9 mouse cellular contexts compared by ENCODE assay signal in genomic region chr11:30024261-30025071, GRCm38 (mm10). TPM values are rescaled to one million over a fixed set of nuclear protein-coding genes. Genes with fewer than 3 reads are reported as not detected.
DNase-seq lines count a peak whose midpoint lies in the region; ATAC-seq and TF ChIP-seq lines count a peak whose summit lies in the region.
"Had no signal": no experiment of that assay in that cellular context is flagged by ENCODE, and none has a peak within 500 bp of the region (broad histone marks: within the 10 kb centered on the region; RNA-seq: fewer than 3 reads in every experiment).

No protein-coding gene starts in this region.

- H3K79me2 ChIP-seq in heart, adult 2 months (replicated peaks; ENCODE audit: control insufficient read depth, insufficient read depth, low read length), result no peaks in the 10 kb centered on the region

- peaks cover 33% of the 10 kb centered on the region for H3K27me3 ChIP-seq in embryonic facial prominence, embryonic 10.5 days (replicated peaks; ENCODE audit: low read depth, poor library complexity, severe bottlenecking)
- H3K27me3 ChIP-seq in heart, adult 2 months (ENCODE audit: control insufficient read depth, insufficient read depth, low read length), result no peaks in the 10 kb centered on the region
- peaks cover 30% of the 10 kb centered on the region for H3K27me3 ChIP-seq in limb, embryonic 12.5 days
- H3K27me3 ChIP-seq in midbrain, embryonic 10.5 days (ENCODE audit: low read depth, poor library complexity, severe bottlenecking), result peaks cover 31% of the 10 kb centered on the region
- peaks cover 17% of the 10 kb centered on the region for H3K27me3 ChIP-seq in stomach, embryonic 15.5 days (replicated peaks)

- H3K9ac ChIP-seq in heart, adult 2 months (ENCODE audit: low read depth, low read length), result peak overlapping the region; percentile 90
- H3K9ac ChIP-seq in limb, embryonic 12.5 days (replicated peaks), result peak overlapping the region; percentile 51
- H3K9ac ChIP-seq in stomach, embryonic 15.5 days, result peak overlapping the region; percentile 6; the same call in 1 of the 2 replicates

- ATAC-seq in limb, embryonic 12.5 days (ENCODE audit: insufficient number of reproducible peaks, insufficient read depth, low FRiP score, low TSS enrichment, low read depth), result no peak
- ATAC-seq in stomach, embryonic 15.5 days (ENCODE audit: insufficient read depth, low FRiP score, low read depth), result no peak

- under 1% methylated on average over 57 of the region's 57 CpGs for WGBS in embryonic facial prominence, embryonic 10.5 days
- WGBS in heart, adult 2 months, result 3% methylated on average over 57 of the region's 57 CpGs
- under 1% methylated on average over 55 of the region's 57 CpGs for WGBS in limb, embryonic 12.5 days
- WGBS in midbrain, embryonic 10.5 days, result under 1% methylated on average over 57 of the region's 57 CpGs
- 1% methylated on average over 57 of the region's 57 CpGs for WGBS in stomach, embryonic 15.5 days

- H3K36me3 ChIP-seq in embryonic facial prominence, embryonic 10.5 days (replicated peaks), result no peaks in the 10 kb centered on the region
- H3K36me3 ChIP-seq in heart, adult 2 months (ENCODE audit: control insufficient read depth, insufficient read depth, low read length), result no peaks in the 10 kb centered on the region
- no peaks in the 10 kb centered on the region for H3K36me3 ChIP-seq in limb, embryonic 12.5 days
- H3K36me3 ChIP-seq in midbrain, embryonic 10.5 days, result no peaks in the 10 kb centered on the region
- H3K36me3 ChIP-seq in stomach, embryonic 15.5 days, result no peaks in the 10 kb centered on the region
- H3K36me3 ChIP-seq: G1E had no signal

- no peak for TF ChIP-seq EP300 in heart, adult 2 months (IDR thresholded peaks at IDR 0.05; ENCODE audit: insufficient read depth, low read depth, low read length)

- peak overlapping the region; percentile 67 for H3K4me3 ChIP-seq in embryonic facial prominence, embryonic 10.5 days
- peak overlapping the region; percentile 84 for H3K4me3 ChIP-seq in heart, adult 2 months
- H3K4me3 ChIP-seq in limb, embryonic 12.5 days (replicated peaks), result peak overlapping the region; percentile 52
- H3K4me3 ChIP-seq in midbrain, embryonic 10.5 days, result peak overlapping the region; percentile 70
- H3K4me3 ChIP-seq in stomach, embryonic 15.5 days (replicated peaks), result peak overlapping the region; percentile 65

- TF ChIP-seq POLR2A in heart, adult 2 months (IDR thresholded peaks at IDR 0.05; ENCODE audit: insufficient read depth, low read depth, low read length), result no peak

- TF ChIP-seq CTCF in heart, adult 2 months (IDR thresholded peaks at IDR 0.05), result no peak

- H3K4me1 ChIP-seq in embryonic facial prominence, embryonic 10.5 days, result peaks cover 15% of the 10 kb centered on the region
- H3K4me1 ChIP-seq in heart, adult 2 months (ENCODE audit: control insufficient read depth, insufficient read depth, low read length), result peaks cover 3% of the 10 kb centered on the region
- peaks cover 10% of the 10 kb centered on the region for H3K4me1 ChIP-seq in limb, embryonic 12.5 days (replicated peaks)
- H3K4me1 ChIP-seq in midbrain, embryonic 10.5 days, result peaks cover 11% of the 10 kb centered on the region; the same call in 1 of the 2 replicates
- H3K4me1 ChIP-seq in stomach, embryonic 15.5 days, result no peaks in the 10 kb centered on the region

- DNase-seq in ovary, postnatal 10 days (ENCODE audit: low spot score), result peak; percentile 5
- DNase-seq in ovary, postnatal 14 days (ENCODE audit: low spot score), result no peak
- DNase-seq in embryonic facial prominence, embryonic 10.5 days (ENCODE audit: low spot score), result peak; percentile 62
- DNase-seq in heart, adult 2 months, result peak; percentile 42 to 62
- peak; percentile 48 for DNase-seq in kidney, adult 18-20 months
- peak; percentile 67 for DNase-seq in midbrain, embryonic 10.5 days (ENCODE audit: low spot score)

- no peak overlapping the region for H3K27ac ChIP-seq in embryonic facial prominence, embryonic 10.5 days (replicated peaks)
- peak overlapping the region; percentile 4; the same call in 1 of the 2 replicates for H3K27ac ChIP-seq in heart, adult 2 months
- H3K27ac ChIP-seq in limb, embryonic 12.5 days, result no peak overlapping the region
- peak overlapping the region; percentile 68 for H3K27ac ChIP-seq in midbrain, embryonic 10.5 days (replicated peaks)
- no peak overlapping the region for H3K27ac ChIP-seq in stomach, embryonic 15.5 days

- H3K4me2 ChIP-seq in limb, embryonic 12.5 days, result peak overlapping the region; percentile 92
- H3K4me2 ChIP-seq in stomach, embryonic 15.5 days, result peak overlapping the region; percentile 95

- no peaks in the 10 kb centered on the region for H3K9me3 ChIP-seq in embryonic facial prominence, embryonic 10.5 days
- H3K9me3 ChIP-seq in limb, embryonic 12.5 days, result no peaks in the 10 kb centered on the region
- H3K9me3 ChIP-seq in midbrain, embryonic 10.5 days (replicated peaks), result no peaks in the 10 kb centered on the region
- H3K9me3 ChIP-seq in stomach, embryonic 15.5 days, result no peaks in the 10 kb centered on the region
- H3K9me3 ChIP-seq: G1E had no signal

- intact Hi-C loops in heart, adult 2 months (cut with DNase I), result loop anchor here (10.0 kb wide), 1 partner anchor 480 kb away; the partner anchor contains the start of genes Clhc1 and Rps27a

RNA-seq across cellular contexts. Expression of gene Eml6, which starts 1.4 kb away (rescaled TPM):
- 0.39 and 0.42 TPM in 2 replicates for polyA plus RNA-seq in embryonic facial prominence, embryonic 10.5 days (2016; fragmentation: Nextera tagmentation; extraction: Ambion mirVana)
- total RNA-seq in heart, adult 2 months (2021), result 1 to 10 TPM; 2.0 to 2.2 TPM
- polyA plus RNA-seq in heart, adult 2 months (2012; rRNA removed), result 2.1 and 3.8 TPM in 2 replicates
- 0.61 and 1.4 TPM in 2 replicates for polyA plus RNA-seq in limb, embryonic 12.5 days (2016; fragmentation: Nextera tagmentation; extraction: Ambion mirVana)
- 0.48 and 0.89 TPM in 2 replicates for polyA plus RNA-seq in midbrain, embryonic 10.5 days (2016; fragmentation: Nextera tagmentation; extraction: Ambion mirVana)
- polyA plus RNA-seq in stomach, embryonic 15.5 days (2015; fragmentation: Nextera tagmentation; extraction: Ambion mirVana), result 0.65 and 0.66 TPM in 2 replicates

Comparison
In these comparisons a context has a peak if more than half of its experiments do, and no peak if none do; other contexts are left out.
1. H3K27ac ChIP-seq: peak in heart, adult 2 months (single experiment) and midbrain, embryonic 10.5 days (single experiment); none in embryonic facial prominence, embryonic 10.5 days (single experiment), limb, embryonic 12.5 days (single experiment) and stomach, embryonic 15.5 days (single experiment).
2. H3K9ac ChIP-seq: peak in every context shown above with its lines; median percentile 90 in heart, adult 2 months; 51 in limb, embryonic 12.5 days; 6 in stomach, embryonic 15.5 days.
3. Peak in every context shown above with its lines, with median percentiles within 50 percentile points of each other: H3K4me3 ChIP-seq.